Mouse (Mus musculus): ENCODE results near the gene Cd69. TPM values are rescaled to one million over a fixed set of nuclear protein-coding genes. Genes with fewer than 3 reads are reported as not detected.

Gene Cd69
- polyA plus RNA-seq (2015; fragmentation: Nextera tagmentation; extraction: Ambion mirVana) = 0.61 and 0.65 TPM in 2 replicates

GRCm38 (mm10) chr6:129275220-129275619 lies at the start of gene Cd69:
Cd69 (minus strand) TSS chr6:129275436.
- no peak for ATAC-seq (ENCODE audit: low read depth)
- Histone ChIP-seq H3K9ac (ENCODE audit: low read depth, low read length) (no peak within 1 kb of the TSS), H3K4me2 (ENCODE audit: low read depth, low read length) (no peak within 1 kb of the TSS; the same call in 1 of the 2 replicates), H3K27me3 (ENCODE audit: control insufficient read depth, insufficient read depth, low read depth, low read length) (no peaks in the 10 kb centered on the region), H3K36me3 (ENCODE audit: control insufficient read depth, insufficient read depth) (no peaks in the 10 kb centered on the region), H3K27ac (ENCODE audit: low read length) (no peak within 1 kb of the TSS), H3K9me3 (replicated peaks; ENCODE audit: control insufficient read depth, low read length) (no peaks in the 10 kb centered on the region), H3K4me3 (ENCODE audit: low read depth, low read length) (peak within 1 kb of the TSS; percentile 11), H3K4me1 (ENCODE audit: control insufficient read depth, low read depth, low read length) (no peaks in the 10 kb centered on the region)
- WGBS (ENCODE audit: insufficient replicate concordance) = 17% methylated on average over 9 of the region's 9 CpGs

GRCm38 (mm10) chr6:129319331-129319730 lies 44.1 kb upstream of the Cd69 start:
- no peaks in the 10 kb centered on the region for H3K27me3 ChIP-seq (ENCODE audit: control insufficient read depth, insufficient read depth, low read depth, low read length)
- WGBS (ENCODE audit: insufficient replicate concordance) = 55% methylated on average over 4 of the region's 4 CpGs
- H3K27ac ChIP-seq (ENCODE audit: low read length) = no peak overlapping the region
- H3K4me3 ChIP-seq (ENCODE audit: low read depth, low read length) = no peak overlapping the region
- no peak overlapping the region for H3K4me2 ChIP-seq (ENCODE audit: low read depth, low read length)
- H3K9me3 ChIP-seq (replicated peaks; ENCODE audit: control insufficient read depth, low read length) = no peaks in the 10 kb centered on the region
- no peaks in the 10 kb centered on the region for H3K4me1 ChIP-seq (ENCODE audit: control insufficient read depth, low read depth, low read length)
- no peak overlapping the region for H3K9ac ChIP-seq (ENCODE audit: low read depth, low read length)
- ATAC-seq (ENCODE audit: low read depth) = no peak
- H3K36me3 ChIP-seq (ENCODE audit: control insufficient read depth, insufficient read depth) = no peaks in the 10 kb centered on the region

- H3K4me3 ChIP-seq (ENCODE audit: low read depth, low read length) = no peak overlapping the region
- H3K4me1 ChIP-seq (ENCODE audit: control insufficient read depth, low read depth, low read length) = no peaks in the 10 kb centered on the region
- no peak overlapping the region for H3K9ac ChIP-seq (ENCODE audit: low read depth, low read length)
- H3K4me2 ChIP-seq (ENCODE audit: low read depth, low read length) = no peak overlapping the region
- WGBS (ENCODE audit: insufficient replicate concordance) = 10% methylated on average over 1 of the region's 1 CpGs
- no peaks in the 10 kb centered on the region for H3K36me3 ChIP-seq (ENCODE audit: control insufficient read depth, insufficient read depth)
- no peaks in the 10 kb centered on the region for H3K9me3 ChIP-seq (replicated peaks; ENCODE audit: control insufficient read depth, low read length)
- H3K27me3 ChIP-seq (ENCODE audit: control insufficient read depth, insufficient read depth, low read depth, low read length) = no peaks in the 10 kb centered on the region
- no peak overlapping the region for H3K27ac ChIP-seq (ENCODE audit: low read length)
- no peak for ATAC-seq (ENCODE audit: low read depth)
Observed at GRCm38 (mm10) chr6:129318395-129318794, 43.2 kb upstream of the Cd69 start.

GRCm38 (mm10) chr6:129316463-129316862 lies 41.2 kb upstream of the Cd69 start:
- no peaks in the 10 kb centered on the region for H3K9me3 ChIP-seq (replicated peaks; ENCODE audit: control insufficient read depth, low read length)
- WGBS (ENCODE audit: insufficient replicate concordance) = 47% methylated on average over 2 of the region's 2 CpGs
- no peaks in the 10 kb centered on the region for H3K4me1 ChIP-seq (ENCODE audit: control insufficient read depth, low read depth, low read length)
- no peak overlapping the region for H3K27ac ChIP-seq (ENCODE audit: low read length)
- no peaks in the 10 kb centered on the region for H3K27me3 ChIP-seq (ENCODE audit: control insufficient read depth, insufficient read depth, low read depth, low read length)
- no peaks in the 10 kb centered on the region for H3K36me3 ChIP-seq (ENCODE audit: control insufficient read depth, insufficient read depth)
- ATAC-seq (ENCODE audit: low read depth) = no peak
- no peak overlapping the region for H3K9ac ChIP-seq (ENCODE audit: low read depth, low read length)
- H3K4me3 ChIP-seq (ENCODE audit: low read depth, low read length) = no peak overlapping the region
- H3K4me2 ChIP-seq (ENCODE audit: low read depth, low read length) = no peak overlapping the region

- no peak for ATAC-seq (ENCODE audit: low read depth)
- Histone ChIP-seq H3K27me3 (ENCODE audit: control insufficient read depth, insufficient read depth, low read depth, low read length) (no peaks in the 10 kb centered on the region), H3K27ac (ENCODE audit: low read length) (no peak overlapping the region), H3K9me3 (replicated peaks; ENCODE audit: control insufficient read depth, low read length) (no peaks in the 10 kb centered on the region), H3K9ac (ENCODE audit: low read depth, low read length) (no peak overlapping the region), H3K4me1 (ENCODE audit: control insufficient read depth, low read depth, low read length) (no peaks in the 10 kb centered on the region), H3K36me3 (ENCODE audit: control insufficient read depth, insufficient read depth) (no peaks in the 10 kb centered on the region), H3K4me3 (ENCODE audit: low read depth, low read length) (no peak overlapping the region), H3K4me2 (ENCODE audit: low read depth, low read length) (no peak overlapping the region)
- 12% methylated on average over 1 of the region's 1 CpGs for WGBS (ENCODE audit: insufficient replicate concordance)
Observed at GRCm38 (mm10) chr6:129315698-129316097, 40.5 kb upstream of the Cd69 start.

GRCm38 (mm10) chr6:129314655-129315168 lies 39.5 kb upstream of the Cd69 start:
- no peaks in the 10 kb centered on the region for H3K9me3 ChIP-seq (replicated peaks; ENCODE audit: control insufficient read depth, low read length)
- no peak overlapping the region for H3K4me2 ChIP-seq (ENCODE audit: low read depth, low read length)
- H3K4me1 ChIP-seq (ENCODE audit: control insufficient read depth, low read depth, low read length) = no peaks in the 10 kb centered on the region
- ATAC-seq (ENCODE audit: low read depth) = no peak
- WGBS (ENCODE audit: insufficient replicate concordance) = 77% methylated on average over 3 of the region's 3 CpGs
- H3K27me3 ChIP-seq (ENCODE audit: control insufficient read depth, insufficient read depth, low read depth, low read length) = no peaks in the 10 kb centered on the region
- no peak overlapping the region for H3K4me3 ChIP-seq (ENCODE audit: low read depth, low read length)
- H3K27ac ChIP-seq (ENCODE audit: low read length) = no peak overlapping the region
- no peaks in the 10 kb centered on the region for H3K36me3 ChIP-seq (ENCODE audit: control insufficient read depth, insufficient read depth)
- no peak overlapping the region for H3K9ac ChIP-seq (ENCODE audit: low read depth, low read length)

- Histone ChIP-seq H3K27me3 (ENCODE audit: control insufficient read depth, insufficient read depth, low read depth, low read length) (no peaks in the 10 kb centered on the region), H3K36me3 (ENCODE audit: control insufficient read depth, insufficient read depth) (no peaks in the 10 kb centered on the region), H3K4me3 (ENCODE audit: low read depth, low read length) (no peak overlapping the region), H3K27ac (ENCODE audit: low read length) (no peak overlapping the region), H3K4me2 (ENCODE audit: low read depth, low read length) (no peak overlapping the region), H3K9me3 (replicated peaks; ENCODE audit: control insufficient read depth, low read length) (no peaks in the 10 kb centered on the region), H3K4me1 (ENCODE audit: control insufficient read depth, low read depth, low read length) (no peaks in the 10 kb centered on the region), H3K9ac (ENCODE audit: low read depth, low read length) (no peak overlapping the region)
- WGBS (ENCODE audit: insufficient replicate concordance) = 51% methylated on average over 3 of the region's 3 CpGs
- ATAC-seq (ENCODE audit: low read depth) = no peak
Observed at GRCm38 (mm10) chr6:129312499-129312898, 37.3 kb upstream of the Cd69 start.

- H3K4me1 ChIP-seq (ENCODE audit: control insufficient read depth, low read depth, low read length) = no peaks in the 10 kb centered on the region
- no peak overlapping the region for H3K4me2 ChIP-seq (ENCODE audit: low read depth, low read length)
- H3K9me3 ChIP-seq (replicated peaks; ENCODE audit: control insufficient read depth, low read length) = no peaks in the 10 kb centered on the region
- H3K4me3 ChIP-seq (ENCODE audit: low read depth, low read length) = no peak overlapping the region
- H3K9ac ChIP-seq (ENCODE audit: low read depth, low read length) = no peak overlapping the region
- no peaks in the 10 kb centered on the region for H3K36me3 ChIP-seq (ENCODE audit: control insufficient read depth, insufficient read depth)
- no peak overlapping the region for H3K27ac ChIP-seq (ENCODE audit: low read length)
- WGBS (ENCODE audit: insufficient replicate concordance) = 15% methylated on average over 1 of the region's 1 CpGs
- no peak for ATAC-seq (ENCODE audit: low read depth)
- H3K27me3 ChIP-seq (ENCODE audit: control insufficient read depth, insufficient read depth, low read depth, low read length) = no peaks in the 10 kb centered on the region
Observed at GRCm38 (mm10) chr6:129304180-129304579, 28.9 kb upstream of the Cd69 start.

GRCm38 (mm10) chr6:129288708-129289107 lies 13.5 kb upstream of the Cd69 start:
- H3K36me3 ChIP-seq (ENCODE audit: control insufficient read depth, insufficient read depth) = no peaks in the 10 kb centered on the region
- no peak overlapping the region for H3K4me2 ChIP-seq (ENCODE audit: low read depth, low read length)
- H3K9ac ChIP-seq (ENCODE audit: low read depth, low read length) = no peak overlapping the region
- H3K4me1 ChIP-seq (ENCODE audit: control insufficient read depth, low read depth, low read length) = no peaks in the 10 kb centered on the region
- no peak overlapping the region for H3K4me3 ChIP-seq (ENCODE audit: low read depth, low read length)
- no peak for ATAC-seq (ENCODE audit: low read depth)
- H3K27ac ChIP-seq (ENCODE audit: low read length) = no peak overlapping the region
- no peaks in the 10 kb centered on the region for H3K9me3 ChIP-seq (replicated peaks; ENCODE audit: control insufficient read depth, low read length)
- H3K27me3 ChIP-seq (ENCODE audit: control insufficient read depth, insufficient read depth, low read depth, low read length) = no peaks in the 10 kb centered on the region
